In genomic region chr10:40190871-40191270, GRCm38 (mm10) we compare ENCODE assay signal across 10 mouse cellular contexts. TPM values are rescaled to one million over a fixed set of nuclear protein-coding genes. Genes with fewer than 3 reads are reported as not detected.
DNase-seq lines count a peak whose midpoint lies in the region; ATAC-seq and TF ChIP-seq lines count a peak whose summit lies in the region.
"Had no signal": no experiment of that assay in that cellular context is flagged by ENCODE, and none has a peak within 500 bp of the region (broad histone marks: within the 10 kb centered on the region; RNA-seq: fewer than 3 reads in every experiment).

No protein-coding gene starts in this region.

- no peak overlapping the region for H3K27ac ChIP-seq in heart, adult 2 months
- no peak overlapping the region for H3K27ac ChIP-seq in midbrain, postnatal 0 days (ENCODE audit: low read depth, low read length)
- H3K27ac ChIP-seq: midbrain, embryonic 15.5 days had no signal

- no peaks in the 10 kb centered on the region for H3K79me2 ChIP-seq in heart, adult 2 months (replicated peaks; ENCODE audit: control insufficient read depth, insufficient read depth, low read length)

- TF ChIP-seq POLR2A in heart, adult 2 months (IDR thresholded peaks at IDR 0.05; ENCODE audit: insufficient read depth, low read depth, low read length) = no peak

- no peak overlapping the region for H3K4me2 ChIP-seq in midbrain, postnatal 0 days (ENCODE audit: low read depth, low read length, poor library complexity, severe bottlenecking)
- H3K4me2 ChIP-seq: midbrain, embryonic 15.5 days had no signal

- no peak overlapping the region for H3K4me3 ChIP-seq in heart, adult 2 months
- H3K4me3 ChIP-seq in midbrain, postnatal 0 days (ENCODE audit: low read depth, low read length) = no peak overlapping the region
- H3K4me3 ChIP-seq: midbrain, embryonic 15.5 days had no signal

- H3K9ac ChIP-seq in heart, adult 2 months (ENCODE audit: low read depth, low read length) = no peak overlapping the region
- no peak overlapping the region for H3K9ac ChIP-seq in midbrain, postnatal 0 days (replicated peaks; ENCODE audit: low read length, poor library complexity, severe bottlenecking)
- H3K9ac ChIP-seq: midbrain, embryonic 15.5 days had no signal

- TF ChIP-seq EP300 in heart, adult 2 months (IDR thresholded peaks at IDR 0.05; ENCODE audit: insufficient read depth, low read depth, low read length) = no peak

- no peaks in the 10 kb centered on the region for H3K9me3 ChIP-seq in midbrain, postnatal 0 days (ENCODE audit: low read length)
- H3K9me3 ChIP-seq: midbrain, embryonic 15.5 days had no signal

- H3K36me3 ChIP-seq in heart, adult 2 months (ENCODE audit: control insufficient read depth, insufficient read depth, low read length) = no peaks in the 10 kb centered on the region
- no peaks in the 10 kb centered on the region for H3K36me3 ChIP-seq in midbrain, postnatal 0 days (ENCODE audit: insufficient read depth, low read length)
- H3K36me3 ChIP-seq: midbrain, embryonic 15.5 days had no signal

- 0 out of 2 replicates have a peak, but pooled peaks have one; percentile 43 for ATAC-seq in erythroblast, adult 5-6 weeks (replicated peaks; ENCODE audit: low FRiP score, poor library complexity, severe bottlenecking)
- ATAC-seq in megakaryocyte, adult 5-6 weeks (ENCODE audit: poor library complexity, severe bottlenecking) = peak; percentile 19
- no peak for ATAC-seq in midbrain, postnatal 0 days (ENCODE audit: low FRiP score)
- ATAC-seq: midbrain, embryonic 15.5 days had no signal

- DNase-seq in heart, adult 2 months = no peak
- no peak for DNase-seq in heart, adult 9 months (ENCODE audit: low spot score in 2 of 2)
- DNase-seq in A20 (ENCODE audit: low read depth, low spot score) = peak; percentile 29
- DNase-seq in midbrain, postnatal 0 days (ENCODE audit: low spot score) = no peak
- DNase-seq in right cerebral cortex, adult 2 months (ENCODE audit: low spot score in 2 of 2) = no peak
- DNase-seq in spleen, adult 12 weeks (ENCODE audit: low spot score) = no peak
- DNase-seq: gastrocnemius, adult 2 months had no signal

- TF ChIP-seq CTCF in heart, adult 2 months (IDR thresholded peaks at IDR 0.05) = 0 out of 2 replicates have a peak, but pooled peaks have one; percentile 17
- no peak for TF ChIP-seq CTCF in midbrain, postnatal 0 days (IDR thresholded peaks at IDR 0.05)

- intact Hi-C loops in heart, adult 2 months (cut with DNase I) = no loop called here

- H3K27me3 ChIP-seq in heart, adult 2 months (ENCODE audit: control insufficient read depth, insufficient read depth, low read length) = no peaks in the 10 kb centered on the region; the same call in 1 of the 2 replicates
- H3K27me3 ChIP-seq in midbrain, postnatal 0 days (ENCODE audit: insufficient read depth, low read length) = no peaks in the 10 kb centered on the region
- H3K27me3 ChIP-seq: midbrain, embryonic 15.5 days had no signal

- 76% methylated on average over 8 of the region's 8 CpGs for WGBS in heart, adult 2 months
- 90% methylated on average over 8 of the region's 8 CpGs for WGBS in midbrain, postnatal 0 days

- no peaks in the 10 kb centered on the region for H3K4me1 ChIP-seq in heart, adult 2 months (ENCODE audit: control insufficient read depth, insufficient read depth, low read length)
- no peaks in the 10 kb centered on the region for H3K4me1 ChIP-seq in midbrain, postnatal 0 days (ENCODE audit: insufficient read depth, low read length)
- H3K4me1 ChIP-seq: midbrain, embryonic 15.5 days had no signal

RNA-seq across cellular contexts. Expression of gene Slc16a10, which starts 48.8 kb away (rescaled TPM):
- total RNA-seq in heart, adult 2 months (2021) = 10 to 100 TPM; 21.0 to 21.9 TPM
- polyA plus RNA-seq in heart, adult 2 months (2012; rRNA removed) = 15.3 and 28.3 TPM in 2 replicates
- 440 and 459 TPM in 2 replicates for total RNA-seq in erythroblast, adult 5-6 weeks (2015; ENCODE audit: low replicate concordance)
- total RNA-seq in erythroblast, adult 5-6 weeks (2017; ENCODE audit: low replicate concordance) = 461 and 469 TPM in 2 replicates
- total RNA-seq in megakaryocyte, adult 5-6 weeks (2015) = 45.0 and 56.3 TPM in 2 replicates
- 29.8 and 31.6 TPM in 2 replicates for total RNA-seq in megakaryocyte, adult 5-6 weeks (2017)
- 2.1 and 2.2 TPM in 2 replicates for total RNA-seq in midbrain, postnatal 0 days (2014; rRNA removed)
- 2.0 and 2.2 TPM in 2 replicates for polyA plus RNA-seq in midbrain, postnatal 0 days (2015; fragmentation: Nextera tagmentation; extraction: Ambion mirVana)

RNA-seq across cellular contexts. Expression of gene Rpf2, which starts 56.0 kb away (rescaled TPM):
- 10 to 100 TPM in 1 of 2 experiments, 1 to 10 TPM in 1; 9.4 to 12.4 TPM for total RNA-seq in heart, adult 2 months (2021)
- polyA plus RNA-seq in heart, adult 2 months (2012; rRNA removed) = 2.5 and 5.4 TPM in 2 replicates
- total RNA-seq in erythroblast, adult 5-6 weeks (2015; ENCODE audit: low replicate concordance) = 24.6 and 26.8 TPM in 2 replicates
- 24.8 and 31.6 TPM in 2 replicates for total RNA-seq in erythroblast, adult 5-6 weeks (2017; ENCODE audit: low replicate concordance)
- total RNA-seq in megakaryocyte, adult 5-6 weeks (2015) = 56.7 and 57.2 TPM in 2 replicates
- 81.2 and 104 TPM in 2 replicates for total RNA-seq in megakaryocyte, adult 5-6 weeks (2017)
- 18.7 and 22.7 TPM in 2 replicates for total RNA-seq in midbrain, postnatal 0 days (2014; rRNA removed)
- polyA plus RNA-seq in midbrain, postnatal 0 days (2015; fragmentation: Nextera tagmentation; extraction: Ambion mirVana) = 52.3 and 52.4 TPM in 2 replicates

Comparison
In these comparisons a context has a peak if more than half of its experiments do, and no peak if none do; other contexts are left out.
1. RNA of gene Slc16a10, which starts 48.8 kb away (total RNA-seq): 440 to 469 TPM in erythroblast, adult 5-6 weeks; 29.8 to 56.3 TPM in megakaryocyte, adult 5-6 weeks, 21.0 to 21.9 TPM in heart, adult 2 months and 2.1 to 2.2 TPM in midbrain, postnatal 0 days; every median in the first group is over 4 times any median in the second.